Mouse (Mus musculus): Measurements from ENCODE around the gene Cacnb4.

- TF ChIP-seq POLR2A (IDR thresholded peaks at IDR 0.05; ENCODE audit: borderline replicate concordance, extremely low read depth, low read depth, low read length) (no peak), CTCF (IDR thresholded peaks at IDR 0.05; ENCODE audit: insufficient read depth, low read length) (no peak)
Observed at GRCm38 (mm10) chr2:52651547-52651946, 25.1 kb downstream of the Cacnb4 start.
